Mouse (Mus musculus) liver, embryonic 16.5 days (tissue): Measurements from ENCODE around the gene Mpc1. TPM values are rescaled to one million over a fixed set of nuclear protein-coding genes. Genes with fewer than 3 reads are reported as not detected.
"Not testable (repeated sequence)": the region's sequence is repeated elsewhere in the genome, so short reads cannot be mapped to it uniquely, and the experiment has no call there.

Experiments
- ATAC-seq: fragments of 200-750 bp; cut with Nextera tagmentation; 2 replicates; pipeline ENCODE4 v1.8.0; 2017; ENCODE audit warnings: low read depth, mild to moderate bottlenecking, moderate number of reproducible peaks, moderate library complexity
- H3K27ac ChIP-seq: fragments of 300-500 bp; sonication (generic); 2 replicates; pipeline ENCODE4 v1.5.1; 2014; ENCODE audit warnings: mild to moderate bottlenecking, low read length
- H3K27me3 ChIP-seq: fragments of 300-500 bp; sonication (generic); 2 replicates; pipeline ENCODE4 v1.6.1; 2014; ENCODE audit warnings: low read depth, low read length, mixed read lengths; ENCODE audit not compliant: control insufficient read depth, insufficient read depth
- H3K36me3 ChIP-seq: fragments of 300-500 bp; sonication (generic); 2 replicates; pipeline ENCODE4 v1.6.1; 2014; ENCODE audit warnings: mild to moderate bottlenecking; ENCODE audit not compliant: control insufficient read depth, insufficient read depth
- H3K4me1 ChIP-seq: fragments of 300-500 bp; sonication (generic); 2 replicates; pipeline ENCODE4 v1.6.1; 2014; ENCODE audit warnings: low read depth, low read length, mixed read lengths; ENCODE audit not compliant: control insufficient read depth
- H3K4me2 ChIP-seq: fragments of 300-500 bp; sonication (generic); 2 replicates; pipeline ENCODE4 v1.6.1; 2014; ENCODE audit warnings: low read depth, low read length, mixed read lengths
- H3K4me3 ChIP-seq: fragments of 300-500 bp; sonication (generic); 2 replicates; pipeline ENCODE4 v1.5.1; 2014; ENCODE audit warnings: low read depth, mild to moderate bottlenecking, low read length
- H3K9ac ChIP-seq: fragments of 300-500 bp; sonication (generic); 2 replicates; pipeline ENCODE4 v1.6.1; 2014; ENCODE audit warnings: low read depth, low read length
- H3K9me3 ChIP-seq: fragments of 300-500 bp; sonication (generic); replicated peaks from 2 replicates; pipeline ENCODE4 v1.6.1; 2016; ENCODE audit warnings: low read length; ENCODE audit not compliant: control insufficient read depth
- WGBS: fragments of 180-500 bp; shearing (Covaris S2); extraction: QIAGEN DNeasy Blood & Tissue Kit; methylation state at CpG from one replicate; pipeline ENCODE4 v1.1.7; 2014; ENCODE audit not compliant: insufficient replicate concordance; 5-methylcytosine and 5-hydroxymethylcytosine counted together
- polyA plus RNA-seq: library from polyadenylated mRNA; unstranded; fragments of >200 nt; fragmentation: Nextera tagmentation; extraction: Ambion mirVana; gene quantifications from 2 replicates; pipeline ENCODE4 v1.2.1, GENCODE M21; 2015

Mpc1 gene
- polyA plus RNA-seq, 1 experiment from 2014 or later, result 168 TPM

DNA sequence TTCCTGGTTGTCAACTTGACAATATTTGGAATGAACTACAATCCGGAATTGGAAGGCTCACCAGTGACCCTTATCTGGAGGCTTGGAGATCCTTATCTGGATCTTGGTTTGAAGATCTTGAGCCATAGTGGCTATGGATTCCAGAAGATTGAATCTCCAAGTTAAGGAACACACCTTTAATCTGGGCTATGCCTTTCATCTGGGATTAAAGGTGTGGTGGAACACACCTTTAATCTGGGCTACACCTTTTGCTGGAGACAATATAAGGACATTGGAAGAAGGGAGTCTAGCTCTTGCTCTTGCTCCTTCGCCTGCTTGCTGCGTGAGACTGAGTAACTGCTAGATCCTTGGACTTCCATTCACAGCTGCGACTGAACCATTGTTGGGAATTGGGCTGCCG, 54.5 kb downstream of the Mpc1 start, which contains the start of gene Prr18:
Gene Prr18, plus strand, starts transcription at position 301 of the 400 bp plus-strand sequence.
- not testable (repeated sequence) for H3K4me1 ChIP-seq, H3K36me3 ChIP-seq, H3K9me3 ChIP-seq, H3K4me3 ChIP-seq, ATAC-seq, H3K9ac ChIP-seq, H3K4me2 ChIP-seq, H3K27ac ChIP-seq
- WGBS, result no CpG with 5 or more reads among the region's 5 CpGs
- H3K27me3 ChIP-seq, result peaks cover 38% of the 10 kb centered on the region

DNA sequence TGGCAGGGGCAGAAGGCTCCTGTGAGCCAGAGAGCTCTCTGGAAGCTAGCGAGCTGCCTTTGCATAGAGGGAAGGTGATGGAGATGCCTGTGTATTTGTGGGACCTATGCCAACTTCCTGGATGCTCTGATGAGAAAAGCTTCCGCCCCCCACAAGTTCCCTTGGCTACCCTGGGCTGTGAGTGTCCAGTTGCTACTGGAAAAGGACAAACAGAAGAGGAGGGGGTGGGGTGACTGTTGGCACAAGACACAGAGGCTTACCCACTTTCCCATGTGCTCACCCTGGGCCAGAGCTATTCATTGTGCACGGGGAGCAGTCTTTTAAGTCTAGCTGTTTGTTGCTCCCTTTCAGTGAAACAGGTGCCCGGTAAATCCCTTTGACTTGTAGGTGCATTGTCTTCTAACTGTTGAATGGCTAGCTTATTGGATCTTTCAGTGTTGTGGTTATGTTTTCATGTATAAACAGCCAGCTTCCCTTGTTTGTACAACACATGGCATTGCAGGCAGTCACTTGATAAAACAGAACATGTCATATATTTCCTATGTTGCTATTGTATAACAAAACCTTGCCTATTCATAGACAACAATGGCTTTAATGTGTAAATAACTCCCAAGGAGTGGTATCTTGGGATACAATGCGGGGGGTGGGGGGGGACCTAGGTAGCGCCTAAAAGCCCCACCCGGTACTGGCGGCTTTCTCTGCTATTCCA, 57.1 kb downstream of the Mpc1 start:
- Histone ChIP-seq H3K9me3 (no peaks in the 10 kb centered on the region), H3K4me2 (no peak overlapping the region), H3K4me3 (no peak overlapping the region), H3K4me1 (no peaks in the 10 kb centered on the region), H3K27me3 (peaks cover 44% of the 10 kb centered on the region), H3K27ac (no peak overlapping the region), H3K9ac (no peak overlapping the region), H3K36me3 (no peaks in the 10 kb centered on the region)
- WGBS, result 28% methylated on average over 8 of the region's 8 CpGs
- no peak for ATAC-seq

DNA sequence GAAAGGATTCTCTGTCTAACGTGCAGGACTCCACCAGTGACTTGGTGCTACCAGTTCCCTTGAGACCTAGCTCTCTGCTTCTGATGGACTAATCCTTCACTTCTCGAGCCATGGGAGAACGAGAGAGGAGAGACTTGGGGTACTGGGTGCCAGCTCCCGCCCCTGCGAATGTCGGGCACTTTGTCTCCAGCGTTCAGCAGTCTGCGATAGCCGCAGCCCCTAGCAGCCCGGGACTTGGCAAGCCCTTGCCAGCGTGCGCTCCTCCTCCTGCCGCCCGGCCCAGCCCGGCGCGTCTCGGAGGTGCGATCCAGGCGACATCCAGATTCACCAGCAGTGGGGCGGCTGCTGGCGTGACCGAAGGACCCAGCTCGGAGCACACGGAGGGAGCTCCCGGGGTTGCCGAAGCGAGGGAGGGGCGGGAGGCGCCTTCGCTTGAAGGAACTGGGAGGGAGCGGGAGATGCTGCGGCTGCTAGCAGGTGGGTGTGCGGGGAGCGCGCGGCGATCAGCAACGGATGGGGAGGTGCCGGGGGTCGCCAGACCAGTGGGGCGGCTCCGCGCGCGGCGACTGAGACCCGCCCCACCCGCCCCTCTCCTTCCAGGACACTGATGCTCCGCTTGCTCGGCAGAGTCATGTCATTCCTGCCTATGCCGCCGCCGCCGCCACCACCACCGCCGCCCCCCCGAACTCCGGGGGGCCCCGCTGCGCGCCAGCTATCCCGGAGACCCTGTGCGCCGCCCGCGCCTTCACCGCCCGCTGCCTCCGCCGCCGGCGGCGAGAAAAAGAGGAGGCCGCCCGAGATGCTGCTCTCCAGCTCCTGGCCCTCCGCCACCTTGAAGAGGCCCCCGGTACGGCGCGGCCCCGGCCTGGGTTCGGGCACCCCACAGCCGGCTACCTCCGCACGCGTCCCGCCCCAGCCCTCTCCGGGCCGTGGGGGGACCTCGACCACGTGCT, 58.0 kb downstream of the Mpc1 start:
- Histone ChIP-seq H3K9ac (no peak overlapping the region), H3K4me2 (peak overlapping the region; percentile 57), H3K36me3 (no peaks in the 10 kb centered on the region), H3K27me3 (peaks cover 44% of the 10 kb centered on the region), H3K27ac (no peak overlapping the region), H3K4me1 (no peaks in the 10 kb centered on the region), H3K4me3 (peak overlapping the region; percentile 40), H3K9me3 (no peaks in the 10 kb centered on the region)
- no peak for ATAC-seq
- under 1% methylated on average over 67 of the region's 92 CpGs for WGBS

DNA sequence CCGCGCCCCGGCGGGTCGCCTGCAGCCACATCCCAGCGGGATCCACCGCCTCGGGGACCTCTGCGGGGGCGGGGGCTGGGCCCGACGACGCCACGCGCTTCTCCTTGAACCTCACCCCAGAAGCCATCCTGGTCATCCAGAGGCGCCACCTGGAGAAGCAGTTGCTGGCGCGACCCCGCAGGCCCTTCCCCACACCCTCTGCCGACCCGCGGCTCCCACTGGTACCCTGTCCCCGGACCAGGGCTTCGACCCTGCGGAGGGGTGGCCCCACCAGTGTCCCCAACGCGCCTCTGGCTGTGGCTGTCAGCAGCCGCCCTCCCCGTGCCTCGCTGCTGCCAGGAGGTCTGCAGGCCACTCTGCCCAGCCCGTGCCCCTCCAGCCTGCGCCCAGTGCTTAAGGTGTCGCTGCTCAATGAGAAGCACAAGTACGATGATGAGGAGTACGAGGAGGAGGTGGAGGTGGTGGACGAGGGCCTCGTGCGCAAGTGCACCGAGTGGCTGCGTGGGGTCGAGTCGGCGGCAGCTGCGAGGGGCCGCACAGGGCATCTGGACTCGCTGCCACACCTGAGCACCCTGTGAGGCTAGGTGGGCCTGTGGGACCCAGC, 58.8 kb downstream of the Mpc1 start:
- peaks cover 44% of the 10 kb centered on the region for H3K27me3 ChIP-seq
- 16% methylated on average over 46 of the region's 46 CpGs for WGBS

GRCm38 (mm10) chr17:8342706-8343105, 60.0 kb downstream of the Mpc1 start:
- Histone ChIP-seq H3K9me3 (no peaks in the 10 kb centered on the region), H3K27ac (no peak overlapping the region), H3K27me3 (peaks cover 44% of the 10 kb centered on the region), H3K4me3 (no peak overlapping the region), H3K36me3 (no peaks in the 10 kb centered on the region), H3K9ac (no peak overlapping the region), H3K4me1 (no peaks in the 10 kb centered on the region), H3K4me2 (no peak overlapping the region)
- 14% methylated on average over 5 of the region's 5 CpGs for WGBS
- no peak for ATAC-seq

More for the DNA sequence above, 58.8 kb downstream of the Mpc1 start:
- Histone ChIP-seq H3K9me3 (no peaks in the 10 kb centered on the region), H3K36me3 (no peaks in the 10 kb centered on the region), H3K27ac (no peak overlapping the region), H3K9ac (no peak overlapping the region), H3K4me3 (peak overlapping the region; percentile 40), H3K4me1 (no peaks in the 10 kb centered on the region), H3K4me2 (peak overlapping the region; percentile 57)
- no peak for ATAC-seq

DNA sequence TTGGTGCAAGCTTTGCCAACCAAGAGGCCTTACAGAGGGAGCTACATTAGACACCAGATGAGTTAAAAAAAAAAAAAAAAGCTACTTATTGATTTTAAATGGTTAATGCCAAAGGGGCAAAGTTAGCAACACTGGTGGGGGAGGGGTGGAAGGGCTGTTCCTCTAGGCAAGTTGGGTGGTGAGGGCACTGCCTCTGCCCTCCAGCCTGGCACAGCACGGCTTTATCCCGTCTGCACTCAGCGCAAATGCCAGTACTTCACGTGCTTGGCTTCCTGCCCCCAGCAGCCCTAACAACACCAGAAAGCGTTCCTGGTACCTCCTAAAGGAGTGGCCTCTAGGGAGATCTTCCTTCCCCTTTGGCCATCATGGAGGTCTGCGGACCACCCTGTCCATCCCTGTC, 60.7 kb downstream of the Mpc1 start:
- peaks cover 43% of the 10 kb centered on the region for H3K27me3 ChIP-seq

More for the DNA sequence above, 60.7 kb downstream of the Mpc1 start:
- Histone ChIP-seq H3K4me3 (no peak overlapping the region), H3K9ac (no peak overlapping the region), H3K27ac (no peak overlapping the region), H3K9me3 (no peaks in the 10 kb centered on the region), H3K36me3 (no peaks in the 10 kb centered on the region), H3K4me1 (no peaks in the 10 kb centered on the region), H3K4me2 (no peak overlapping the region)
- no peak for ATAC-seq
- 68% methylated on average over 6 of the region's 6 CpGs for WGBS

Other genes starting within 250 kb of the Mpc1 start
- not detected in 2 replicates for gene Gm49673, start 135.1 kb upstream of the Mpc1 start, polyA plus RNA-seq
- 17.2 and 19.6 TPM in 2 replicates for gene Rnaset2a, start 134.8 kb upstream of the Mpc1 start, polyA plus RNA-seq
- 9.3 and 9.9 TPM in 2 replicates for gene Fgfr1op, start 117.4 kb upstream of the Mpc1 start, polyA plus RNA-seq
- gene Ccr6, start 46.9 kb upstream of the Mpc1 start, polyA plus RNA-seq, result 0.08 and 0.11 TPM in 2 replicates
- 44.5 and 47.4 TPM in 2 replicates for gene Sft2d1, start 28.2 kb downstream of the Mpc1 start, polyA plus RNA-seq
- gene Prr18, start 54.6 kb downstream of the Mpc1 start, polyA plus RNA-seq, result 0.07 TPM in 1 of 2 replicates, not detected in the other
- gene T2, start 73.1 kb downstream of the Mpc1 start, polyA plus RNA-seq, result not detected in 2 replicates
- gene T, start 151.5 kb downstream of the Mpc1 start, polyA plus RNA-seq, result not detected in 2 replicates
- 0.54 and 0.89 TPM in 2 replicates for gene Pde10a, start 242.5 kb downstream of the Mpc1 start, polyA plus RNA-seq